Mouse (Mus musculus): ENCODE data around the gene Cdc34b.

Gene Cdc34b

DNA sequence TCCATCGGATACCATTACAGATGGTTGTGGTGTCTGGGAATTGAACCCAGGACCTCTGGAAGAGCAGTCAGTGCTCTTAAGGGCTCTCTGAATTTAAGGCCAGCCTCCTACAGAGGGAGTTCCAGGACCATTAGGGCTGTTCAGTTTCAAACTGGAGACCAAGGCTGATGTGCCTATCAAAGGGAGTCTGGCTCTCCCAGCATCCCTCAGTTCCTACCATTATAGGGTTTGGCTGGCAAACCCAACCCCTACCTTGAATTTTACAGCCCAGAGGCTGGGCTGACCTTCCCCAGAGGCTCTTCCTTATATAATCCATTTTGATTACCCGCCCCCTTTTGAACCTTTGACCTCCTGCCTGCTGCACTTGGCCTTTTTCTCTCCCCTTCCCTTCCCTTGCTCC is 5.8 kb upstream of the Cdc34b start:
- DNase-seq: peak; percentile 16

DNA sequence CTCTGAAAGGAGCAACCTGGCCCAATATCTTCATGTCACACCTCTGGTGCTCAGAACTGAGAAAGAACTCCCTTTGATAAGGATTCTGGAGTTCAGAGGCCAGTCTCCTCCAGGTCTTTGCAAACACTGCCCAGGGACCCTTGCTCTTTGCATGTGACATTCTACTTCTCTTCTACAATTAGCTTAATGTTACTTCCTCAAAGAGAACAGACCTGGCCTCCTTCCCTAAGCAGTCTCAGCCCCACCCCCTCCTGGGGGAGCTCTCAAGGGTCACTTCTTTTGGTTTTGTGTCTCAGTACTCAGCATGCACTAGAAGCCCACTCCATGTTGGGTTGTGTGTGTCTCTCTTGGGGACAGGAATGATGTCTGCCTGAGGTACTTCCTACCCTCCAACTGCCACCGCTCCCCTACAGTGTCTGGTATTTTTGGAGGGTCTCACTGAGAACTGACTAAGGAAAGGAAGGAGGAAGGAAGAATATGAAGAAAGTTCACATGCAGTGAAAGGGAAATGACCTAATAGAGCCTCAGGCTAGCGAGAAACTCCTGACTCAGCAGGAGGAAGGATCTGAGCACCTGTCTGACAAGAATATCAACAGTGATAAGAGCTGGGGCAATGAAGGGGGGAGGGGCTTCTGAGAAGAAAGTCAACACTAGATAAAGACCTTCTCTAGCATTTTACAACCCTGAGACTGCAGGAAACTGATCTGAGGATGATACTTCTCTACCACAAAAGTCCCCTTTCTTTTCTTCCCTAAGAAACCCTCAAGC is 11.5 kb downstream of the Cdc34b start:
- DNase-seq: no peak

DNA sequence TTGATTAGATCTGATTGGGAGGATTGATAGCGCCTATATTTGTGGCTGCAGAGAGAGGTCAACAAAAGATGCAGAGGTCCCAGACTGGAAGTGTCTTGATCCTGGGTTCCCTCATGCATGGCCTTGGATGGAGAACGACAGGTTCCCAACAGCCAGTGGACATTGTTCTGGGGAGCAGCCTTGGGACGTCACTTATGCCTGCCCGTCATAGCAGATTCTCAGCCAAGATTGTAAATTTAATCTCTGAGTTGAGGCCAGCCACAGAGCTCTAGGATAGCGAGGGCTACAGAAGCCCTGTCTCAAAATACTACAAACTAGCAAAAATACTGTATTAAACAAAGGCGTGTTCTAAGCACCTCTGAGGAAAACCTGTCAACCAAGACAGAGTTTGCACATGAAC is 18.3 kb downstream of the Cdc34b start:
- no peak for DNase-seq

DNA sequence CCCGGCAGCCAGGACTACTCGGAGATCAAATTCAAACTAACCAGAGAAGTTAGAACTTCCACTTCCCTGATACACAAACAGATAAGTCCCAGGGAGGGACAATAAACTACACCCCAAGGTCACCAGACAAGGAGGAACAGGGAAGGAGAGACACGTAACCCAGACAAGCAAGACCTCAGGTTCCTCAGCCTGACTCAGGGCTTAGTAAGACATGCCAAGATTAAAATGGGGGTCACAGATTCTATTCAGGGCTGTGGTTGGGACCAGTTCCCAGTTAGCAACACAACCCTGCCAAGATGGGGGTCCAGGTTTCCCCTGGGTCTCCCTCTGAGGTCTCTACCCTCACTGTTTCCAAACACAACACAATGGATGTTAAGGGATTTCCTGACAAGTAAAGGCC is 18.8 kb downstream of the Cdc34b start:
- no peak for DNase-seq

DNA sequence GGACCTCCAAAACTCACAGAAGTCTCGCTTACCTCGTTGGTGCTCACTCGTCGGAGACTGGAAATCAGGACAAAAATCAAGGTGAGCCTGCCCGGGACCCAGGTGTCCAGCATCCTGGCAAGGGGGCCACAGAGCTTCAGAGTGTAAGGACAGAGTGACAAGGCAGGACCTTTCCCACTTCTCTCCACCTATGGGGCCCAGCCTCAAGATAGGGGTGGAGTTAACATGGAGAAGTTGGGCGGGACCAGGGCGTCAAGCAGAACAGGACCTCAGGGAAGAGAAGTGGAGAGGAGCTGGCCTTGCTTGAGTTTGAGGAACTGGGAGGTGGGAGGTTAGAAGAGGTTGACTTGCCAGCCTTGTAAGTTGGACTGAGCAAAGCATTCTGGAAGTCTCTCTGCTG is 19.2 kb downstream of the Cdc34b start:
- DNase-seq: no peak

DNA sequence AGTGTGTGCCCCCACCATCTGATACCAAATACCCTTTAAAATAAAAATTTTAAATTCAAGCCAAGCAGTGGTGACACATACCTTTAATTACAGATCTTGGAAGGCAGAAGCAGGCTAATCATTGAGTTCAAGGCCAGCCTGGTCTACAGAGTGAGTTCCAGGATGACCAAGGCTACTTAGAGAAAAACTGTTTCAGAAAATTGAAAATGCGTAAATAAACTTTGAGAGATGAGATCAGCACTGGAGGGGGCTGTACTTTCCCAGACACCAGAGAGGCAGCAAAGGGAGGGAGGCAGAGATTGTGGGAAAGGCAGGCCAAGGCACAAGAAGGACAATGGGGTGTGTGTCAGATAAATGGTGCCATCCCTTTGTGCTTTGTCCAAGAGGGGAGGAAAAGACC is 20.7 kb downstream of the Cdc34b start:
- DNase-seq: no peak

DNA sequence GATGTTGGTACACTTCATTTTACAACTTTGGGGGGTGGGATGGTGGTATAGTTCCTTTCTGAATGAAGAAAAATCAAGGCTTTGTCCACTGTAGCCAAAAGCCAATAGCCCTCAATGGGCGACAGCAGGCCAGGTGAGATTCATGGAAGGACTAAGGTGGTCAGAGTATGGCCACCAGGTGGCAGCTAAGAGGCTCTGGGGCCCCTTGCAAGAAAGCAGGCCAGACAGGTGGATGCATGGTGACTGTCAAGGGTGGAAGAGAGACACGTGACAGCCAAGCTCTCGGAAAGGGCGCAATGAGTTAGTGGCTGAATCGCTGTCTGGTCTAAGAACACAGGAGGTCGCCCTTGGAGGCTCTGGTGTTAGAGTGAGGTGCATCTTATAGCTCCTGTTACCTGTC is 21.2 kb downstream of the Cdc34b start:
- no peak for DNase-seq

DNA sequence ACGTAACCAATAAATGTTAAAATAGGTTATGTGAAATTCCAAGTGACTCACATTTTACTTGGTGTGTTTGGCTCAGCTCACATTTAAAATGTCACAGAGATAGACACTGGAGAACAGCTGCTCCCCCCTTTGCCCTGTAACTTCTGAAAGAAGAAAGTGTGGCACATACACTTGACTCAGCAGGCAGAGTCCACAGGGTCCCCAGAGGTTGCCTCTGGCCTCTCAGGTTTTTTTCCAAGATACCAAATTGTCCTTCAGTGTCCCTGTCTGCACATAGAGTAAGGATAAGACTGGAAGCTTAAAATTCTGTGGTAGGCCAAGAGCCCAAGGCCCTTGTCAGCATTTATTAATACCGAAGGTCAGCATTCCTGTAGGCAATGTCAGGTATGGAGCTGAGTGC is 25.7 kb downstream of the Cdc34b start:
- DNase-seq: no peak

DNA sequence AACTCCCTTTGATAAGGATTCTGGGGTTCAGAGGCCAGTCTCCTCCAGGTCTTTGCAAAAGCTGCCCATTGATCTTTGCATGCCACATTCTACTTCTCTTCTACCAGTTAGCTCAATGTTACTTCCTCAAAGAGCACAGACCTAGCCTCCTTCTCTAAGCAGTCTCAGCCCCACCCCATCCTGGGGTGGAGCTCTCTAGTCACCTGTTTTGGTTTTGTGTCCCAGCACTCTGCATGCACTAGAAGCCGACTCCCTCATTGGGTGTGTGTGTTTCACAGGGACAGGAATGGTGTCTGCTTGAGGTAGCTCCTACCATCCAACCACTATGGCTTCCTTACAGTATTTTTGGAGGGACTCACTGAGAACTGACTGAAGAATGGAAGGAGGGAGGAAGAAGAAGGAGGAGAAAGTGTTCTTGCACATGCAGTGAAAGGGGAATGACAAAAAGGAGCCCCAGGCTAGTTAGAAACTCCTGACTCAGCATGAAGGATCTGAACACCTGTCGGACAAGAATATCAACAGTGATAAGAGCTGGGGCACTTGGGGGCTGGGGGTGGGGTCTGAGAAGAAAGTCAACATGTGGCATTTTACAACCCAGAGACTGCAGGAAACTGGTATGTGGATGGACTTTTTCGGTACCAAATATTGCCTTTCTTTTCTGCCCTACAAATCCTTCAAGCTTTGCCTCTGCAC is 30.9 kb downstream of the Cdc34b start:
- no peak for DNase-seq

DNA sequence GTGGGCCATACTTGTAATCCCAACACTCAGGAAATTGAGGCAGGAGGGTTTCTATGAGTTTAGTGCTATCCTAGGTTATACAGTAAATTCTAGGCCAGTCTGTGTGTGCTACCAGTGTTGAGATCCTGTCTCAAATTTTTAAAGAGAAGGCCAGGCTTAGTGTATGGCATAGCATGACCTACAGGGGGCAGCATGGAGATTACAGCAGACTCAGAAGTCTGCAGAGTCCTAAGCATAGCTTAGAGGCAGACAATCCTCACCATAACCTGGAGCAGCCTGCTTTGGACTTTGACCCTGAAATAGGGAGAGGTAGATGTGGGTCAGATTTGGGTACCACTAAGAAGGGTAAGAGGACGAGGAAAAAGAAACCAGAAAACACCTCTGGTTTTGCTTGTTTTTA is 32.3 kb downstream of the Cdc34b start:
- DNase-seq: no peak

DNA sequence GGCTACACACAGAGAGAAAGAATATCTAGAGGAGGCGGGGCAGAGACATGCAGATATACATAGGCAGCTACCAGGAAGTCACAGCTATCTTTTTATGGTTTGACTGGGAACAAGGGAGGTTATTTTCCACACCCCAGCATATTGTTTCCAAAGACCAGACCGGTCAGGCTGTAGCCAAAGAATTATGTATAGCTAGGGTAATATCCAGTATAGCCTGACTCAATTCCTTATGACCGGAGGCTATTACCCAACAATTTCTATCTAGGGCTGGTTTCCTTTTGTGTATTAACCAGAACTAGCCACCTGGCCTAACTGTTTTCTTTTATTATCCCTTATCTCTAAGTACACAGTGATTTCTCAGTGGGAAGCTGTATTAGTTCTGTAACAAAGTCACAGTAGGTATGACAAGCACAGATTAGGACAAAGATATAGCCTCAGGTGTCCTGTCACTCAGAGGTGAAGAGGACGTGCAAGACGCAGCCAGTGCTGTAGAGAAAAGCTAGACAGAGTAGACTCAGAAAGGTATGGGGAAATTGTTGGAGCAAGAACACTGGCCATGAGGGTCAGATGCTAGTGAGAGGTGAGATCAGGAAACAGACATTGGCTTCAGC is 33.4 kb downstream of the Cdc34b start:
- DNase-seq: no peak

DNA sequence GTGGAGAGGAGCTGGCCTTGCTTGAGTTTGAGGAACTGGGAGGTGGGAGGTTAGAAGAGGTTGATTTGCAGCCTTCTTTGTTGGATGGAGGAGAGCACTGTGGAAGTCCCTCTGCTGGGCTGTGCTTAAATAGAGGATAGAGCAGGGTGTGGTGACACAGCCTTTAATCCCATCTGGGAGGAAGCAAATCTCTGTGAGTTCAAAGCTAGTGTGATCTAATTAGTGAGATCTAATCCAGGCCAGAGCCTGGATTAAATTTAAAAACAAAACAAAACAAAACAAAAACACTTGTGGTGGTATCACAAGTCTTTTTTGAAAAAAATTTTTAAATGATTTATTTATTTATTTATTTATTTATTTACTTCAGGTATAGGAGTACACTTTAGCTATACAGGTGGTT is 41.0 kb downstream of the Cdc34b start, which contains the start of gene Tmem92:
TSS of gene Tmem92 (minus strand) at position 101 of the 400 bp plus-strand sequence.
- DNase-seq: no peak

DNA sequence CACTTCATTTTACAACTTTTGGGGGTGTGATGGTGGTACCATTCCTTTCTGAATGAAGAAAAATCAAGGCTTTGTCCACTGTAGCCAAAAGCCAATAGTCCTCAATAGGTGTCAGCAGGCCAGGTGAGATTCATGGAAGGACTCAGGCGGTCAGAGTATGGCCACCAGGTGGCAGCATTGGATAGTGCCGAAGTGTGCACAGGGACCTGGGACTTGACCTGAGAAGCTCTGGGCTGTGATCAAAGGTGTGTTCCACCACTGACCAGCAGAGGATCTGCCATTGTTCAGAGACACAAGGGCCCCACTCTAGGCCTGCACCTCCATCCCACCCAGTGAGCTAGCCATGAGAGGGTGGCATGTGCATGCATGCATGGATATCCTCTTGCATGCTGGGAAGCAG is 43.7 kb downstream of the Cdc34b start:
- peak; percentile 83 for DNase-seq

DNA sequence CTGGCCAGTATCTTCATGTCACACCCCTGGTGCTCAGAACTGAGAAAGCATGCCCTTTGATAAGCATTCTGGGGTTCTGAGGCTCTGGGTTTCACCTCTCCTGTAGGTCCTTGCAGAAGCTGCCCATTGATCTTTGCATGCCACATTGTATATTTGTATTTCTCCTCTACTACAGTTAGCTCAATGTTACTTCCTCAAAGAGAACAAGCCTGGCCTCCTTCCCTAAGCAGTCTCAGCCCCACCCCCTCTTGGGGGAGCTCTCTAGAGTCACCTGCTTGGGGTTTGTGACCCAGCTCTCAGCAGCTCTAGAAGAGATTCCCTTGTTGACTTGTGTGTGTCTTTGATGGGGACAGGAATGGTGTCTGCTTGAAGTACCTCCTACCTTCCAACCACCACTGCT is 50.1 kb downstream of the Cdc34b start:
- DNase-seq: no peak

All from kidney, adult 9 months (tissue).